Mouse (Mus musculus): Measurements from ENCODE around the gene Eddm3b. TPM values are rescaled to one million over a fixed set of nuclear protein-coding genes. Genes with fewer than 3 reads are reported as not detected.
"Not testable (repeated sequence)": the region's sequence is repeated elsewhere in the genome, so short reads cannot be mapped to it uniquely, and the experiment has no call there.

Eddm3b gene
- polyA plus RNA-seq, 1 experiment = not detected

- 78% methylated on average over 3 of the region's 3 CpGs for WGBS
- H3K27ac ChIP-seq (ENCODE audit: control insufficient read depth, insufficient read depth, low read depth, low read length, poor library complexity) = no peak overlapping the region
- TF ChIP-seq POLR2A (IDR thresholded peaks at IDR 0.05; ENCODE audit: borderline replicate concordance, control insufficient read depth, low read depth, low read length) (no peak), CTCF (IDR thresholded peaks at IDR 0.05; ENCODE audit: control insufficient read depth, insufficient read depth, low read length) (no peak)
- H3K4me1 ChIP-seq (ENCODE audit: control insufficient read depth, insufficient read depth, low read length) = no peaks in the 10 kb centered on the region; the same call in 1 of the 2 replicates
- H3K4me3 ChIP-seq (replicated peaks; ENCODE audit: control insufficient read depth, low read depth, low read length) = no peak overlapping the region
These were observed 36.1 kb downstream of the Eddm3b start for GRCm38 (mm10) chr14:51150206-51150831.

DNA sequence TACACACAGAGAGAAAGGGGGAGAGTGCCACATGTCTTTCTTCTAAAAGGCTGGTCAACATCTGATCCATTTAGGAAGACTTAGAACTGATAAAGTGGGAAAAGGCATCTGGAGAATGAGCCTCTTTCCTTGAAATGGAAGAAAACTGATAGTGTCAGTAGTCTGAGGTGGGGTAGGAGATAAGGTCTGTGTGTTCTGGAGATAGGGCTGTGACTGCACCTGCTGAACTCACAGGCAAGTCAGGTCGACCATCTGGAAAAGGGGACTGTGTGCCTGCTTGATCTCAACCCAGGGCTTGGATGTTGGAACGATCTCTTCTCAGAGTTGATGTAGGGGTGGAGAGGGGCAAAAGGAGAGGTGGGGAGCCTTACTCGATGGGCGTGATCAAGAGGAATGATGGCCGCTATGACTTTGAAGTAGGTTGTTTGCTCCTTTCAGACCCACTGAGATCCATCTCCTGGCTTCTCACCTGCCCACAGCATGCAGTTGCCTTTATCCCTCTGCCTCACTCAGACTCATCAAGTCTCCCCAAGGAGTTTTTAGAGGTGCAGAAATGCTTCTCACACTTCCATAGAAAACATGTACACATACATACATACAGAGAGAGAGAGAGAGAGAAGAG lies 38.1 kb downstream of the Eddm3b start:
- no peak overlapping the region for H3K27ac ChIP-seq (ENCODE audit: control insufficient read depth, insufficient read depth, low read depth, low read length, poor library complexity)
- no peak overlapping the region for H3K4me3 ChIP-seq (replicated peaks; ENCODE audit: control insufficient read depth, low read depth, low read length)
- H3K4me1 ChIP-seq (ENCODE audit: control insufficient read depth, insufficient read depth, low read length) = peaks cover 1% of the 10 kb centered on the region; the same call in 1 of the 2 replicates
- no peak for TF ChIP-seq POLR2A (IDR thresholded peaks at IDR 0.05; ENCODE audit: borderline replicate concordance, control insufficient read depth, low read depth, low read length)
- TF ChIP-seq CTCF (IDR thresholded peaks at IDR 0.05; ENCODE audit: control insufficient read depth, insufficient read depth, low read length) = no peak
- 72% methylated on average over 5 of the region's 5 CpGs for WGBS

GRCm38 (mm10) chr14:51156056-51156735 lies 42.0 kb downstream of the Eddm3b start:
- H3K27ac ChIP-seq (ENCODE audit: control insufficient read depth, insufficient read depth, low read depth, low read length, poor library complexity) = no peak overlapping the region
- TF ChIP-seq CTCF (IDR thresholded peaks at IDR 0.05; ENCODE audit: control insufficient read depth, insufficient read depth, low read length) = no peak
- H3K4me3 ChIP-seq (replicated peaks; ENCODE audit: control insufficient read depth, low read depth, low read length) = no peak overlapping the region
- WGBS = 69% methylated on average over 5 of the region's 5 CpGs
- peaks cover 1% of the 10 kb centered on the region; the same call in 1 of the 2 replicates for H3K4me1 ChIP-seq (ENCODE audit: control insufficient read depth, insufficient read depth, low read length)

- 16% methylated on average over 4 of the region's 4 CpGs for WGBS
- Histone ChIP-seq H3K4me1 (ENCODE audit: control insufficient read depth, insufficient read depth, low read length) (peaks cover 1% of the 10 kb centered on the region; the same call in 1 of the 2 replicates), H3K27ac (ENCODE audit: control insufficient read depth, insufficient read depth, low read depth, low read length, poor library complexity) (no peak overlapping the region), H3K4me3 (replicated peaks; ENCODE audit: control insufficient read depth, low read depth, low read length) (no peak overlapping the region)
- TF ChIP-seq CTCF (IDR thresholded peaks at IDR 0.05; ENCODE audit: control insufficient read depth, insufficient read depth, low read length) (no peak), POLR2A (IDR thresholded peaks at IDR 0.05; ENCODE audit: borderline replicate concordance, control insufficient read depth, low read depth, low read length) (no peak)
These were observed 42.5 kb downstream of the Eddm3b start for GRCm38 (mm10) chr14:51156736-51157068.

DNA sequence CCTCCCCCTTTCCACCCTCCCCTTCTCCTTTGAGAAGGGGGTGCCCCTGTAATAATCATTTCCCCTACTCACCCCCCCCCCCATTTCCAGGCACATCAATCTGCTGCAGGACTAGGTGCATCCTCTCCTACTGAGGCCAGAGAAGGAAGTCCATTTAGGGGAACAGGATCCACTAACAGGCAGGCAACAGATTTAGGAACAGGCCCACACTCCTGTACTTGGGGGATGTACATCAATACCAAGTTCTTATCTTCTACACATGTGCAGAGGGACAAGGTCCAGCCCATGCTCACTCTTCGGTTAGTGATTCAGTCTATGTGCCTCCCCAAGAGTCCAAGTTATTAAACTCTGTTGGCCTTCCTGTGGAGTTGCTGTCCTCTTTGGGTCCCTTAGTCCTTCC lies 42.8 kb downstream of the Eddm3b start:
- WGBS = 63% methylated on average over 1 of the region's 1 CpGs
- Histone ChIP-seq H3K27ac (ENCODE audit: control insufficient read depth, insufficient read depth, low read depth, low read length, poor library complexity) (no peak overlapping the region), H3K4me3 (replicated peaks; ENCODE audit: control insufficient read depth, low read depth, low read length) (no peak overlapping the region), H3K4me1 (ENCODE audit: control insufficient read depth, insufficient read depth, low read length) (peaks cover 1% of the 10 kb centered on the region; the same call in 1 of the 2 replicates)
- TF ChIP-seq CTCF (IDR thresholded peaks at IDR 0.05; ENCODE audit: control insufficient read depth, insufficient read depth, low read length) (no peak), POLR2A (IDR thresholded peaks at IDR 0.05; ENCODE audit: borderline replicate concordance, control insufficient read depth, low read depth, low read length) (no peak)

GRCm38 (mm10) chr14:51161976-51162375 lies 47.8 kb downstream of the Eddm3b start, which contains the start of gene Rnase2b:
Gene Rnase2b, plus strand, starts transcription at chr14:51162260.
- H3K4me3 ChIP-seq (replicated peaks; ENCODE audit: control insufficient read depth, low read depth, low read length); H3K27ac ChIP-seq (ENCODE audit: control insufficient read depth, insufficient read depth, low read depth, low read length, poor library complexity); H3K4me1 ChIP-seq (ENCODE audit: control insufficient read depth, insufficient read depth, low read length): not testable (repeated sequence)
- 83% methylated on average over 3 of the region's 3 CpGs for WGBS

GRCm38 (mm10) chr14:51163323-51163722 lies 49.1 kb downstream of the Eddm3b start:
- not testable (repeated sequence) for H3K4me1 ChIP-seq (ENCODE audit: control insufficient read depth, insufficient read depth, low read length); H3K4me3 ChIP-seq (replicated peaks; ENCODE audit: control insufficient read depth, low read depth, low read length); H3K27ac ChIP-seq (ENCODE audit: control insufficient read depth, insufficient read depth, low read depth, low read length, poor library complexity)
- 55% methylated on average over 6 of the region's 6 CpGs for WGBS

DNA sequence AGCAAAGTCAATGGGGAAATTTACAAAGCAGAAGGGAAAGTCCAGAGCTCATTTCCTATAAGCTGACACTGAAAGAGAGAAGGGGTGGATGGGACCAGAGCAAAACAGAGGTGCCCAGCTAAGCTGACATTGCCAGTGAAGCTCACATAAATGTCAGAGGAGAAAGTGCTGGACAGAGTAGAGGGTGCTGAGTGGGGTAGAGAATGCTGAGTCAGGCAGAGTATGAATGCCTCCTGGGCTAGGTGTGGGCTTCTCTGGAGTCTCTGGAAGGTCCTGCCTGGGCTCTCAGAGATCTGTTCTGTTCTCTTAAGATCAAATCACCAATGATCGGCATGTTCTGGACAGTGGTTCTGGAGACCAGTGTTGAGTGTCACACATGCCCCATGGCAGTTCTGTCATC lies 51.2 kb downstream of the Eddm3b start:
- H3K4me1 ChIP-seq (ENCODE audit: control insufficient read depth, insufficient read depth, low read length) = no peaks in the 10 kb centered on the region; the same call in 1 of the 2 replicates
- TF ChIP-seq POLR2A (IDR thresholded peaks at IDR 0.05; ENCODE audit: borderline replicate concordance, control insufficient read depth, low read depth, low read length) (no peak), CTCF (IDR thresholded peaks at IDR 0.05; ENCODE audit: control insufficient read depth, insufficient read depth, low read length) (no peak)
- no peak overlapping the region for H3K27ac ChIP-seq (ENCODE audit: control insufficient read depth, insufficient read depth, low read depth, low read length, poor library complexity)
- no peak overlapping the region for H3K4me3 ChIP-seq (replicated peaks; ENCODE audit: control insufficient read depth, low read depth, low read length)
- 86% methylated on average over 1 of the region's 1 CpGs for WGBS

Data from bone marrow, adult 2 months (tissue).